Mouse (Mus musculus): ENCODE measurements around the gene Arap2.
A peak's percentile ranks its signal among the peaks of the same experiment; 100 is the strongest.
"Not testable (repeated sequence)": the region's sequence is repeated elsewhere in the genome, so short reads cannot be mapped to it uniquely, and the experiment has no call there.

The Arap2 gene

DNA sequence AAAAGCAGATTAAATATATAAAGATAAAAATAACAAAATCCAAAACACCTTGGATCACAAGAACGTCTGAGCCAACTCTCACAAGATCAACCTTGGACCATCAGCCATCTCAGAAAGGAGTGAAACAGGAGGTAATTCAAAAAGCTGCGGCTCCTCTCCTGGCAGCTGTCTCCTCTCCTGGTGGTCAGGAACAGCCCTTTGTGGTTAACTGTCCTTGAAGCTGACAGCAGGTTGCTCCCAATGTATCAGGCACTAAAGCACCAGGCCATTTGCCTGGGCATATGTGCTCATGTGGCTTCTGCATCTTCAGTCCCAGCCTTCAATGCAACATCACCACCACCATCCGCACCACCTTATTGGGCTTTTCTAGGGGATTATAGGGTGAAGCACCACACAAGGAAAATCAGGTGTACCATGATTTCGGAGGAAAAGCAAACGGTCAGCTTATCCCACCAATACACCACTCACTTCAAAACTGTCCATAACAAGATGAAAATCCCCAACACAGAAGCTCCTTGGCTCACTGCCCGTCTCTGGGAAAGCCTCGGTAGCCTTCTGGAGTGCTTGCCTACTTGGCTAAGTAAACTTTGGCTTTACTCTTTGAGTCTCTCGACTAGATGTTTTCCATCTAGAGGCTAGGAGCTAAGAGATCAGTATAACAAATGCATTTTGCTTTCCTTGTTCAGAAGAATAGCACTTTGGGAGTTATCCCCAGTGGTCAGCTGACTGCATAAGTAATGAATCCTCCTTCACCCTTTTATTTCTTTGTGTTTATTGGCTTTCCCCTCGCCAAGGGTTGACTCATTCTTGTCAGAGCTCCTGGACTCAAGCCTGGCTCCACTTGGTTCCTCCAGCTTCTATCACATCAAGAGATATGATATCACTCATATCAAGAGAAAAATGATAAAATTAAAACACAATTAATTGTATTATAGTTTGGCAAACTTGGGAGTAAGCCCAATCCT is 26.2 kb downstream of the Arap2 start:
- no peak for DNase-seq (ENCODE audit: low spot score)

DNA sequence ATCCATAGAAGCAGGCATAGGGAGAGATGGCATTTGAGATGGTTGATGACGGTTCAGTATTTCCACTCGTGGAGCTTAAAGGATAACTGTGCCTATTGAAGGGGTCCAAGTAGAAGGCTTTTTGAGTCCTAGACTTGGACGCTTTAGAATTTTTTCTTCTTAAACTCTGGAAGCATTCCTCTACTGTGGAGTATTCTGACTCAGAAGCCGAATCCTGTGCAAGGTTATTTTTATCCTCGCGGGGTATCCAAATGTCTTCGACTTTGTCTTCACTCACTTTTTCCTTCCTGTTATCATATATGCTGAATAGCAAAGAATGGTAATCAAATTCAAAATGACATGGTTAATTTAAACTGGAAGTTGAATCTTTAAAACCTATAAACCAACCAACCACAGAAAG is 35.4 kb downstream of the Arap2 start:
- DNase-seq (ENCODE audit: low spot score) = not testable (repeated sequence)

GRCm38 (mm10) chr5:62725551-62725950 is 40.4 kb downstream of the Arap2 start:
- no peak for DNase-seq (ENCODE audit: low spot score)

GRCm38 (mm10) chr5:62723261-62724105 is 42.5 kb downstream of the Arap2 start:
- no peak for DNase-seq (ENCODE audit: low spot score)

- no peak for DNase-seq (ENCODE audit: low spot score)
These were observed 49.5 kb downstream of the Arap2 start for GRCm38 (mm10) chr5:62716468-62716867.

- DNase-seq (ENCODE audit: low spot score) = no peak
These were observed 50.0 kb downstream of the Arap2 start for GRCm38 (mm10) chr5:62715977-62716376.

GRCm38 (mm10) chr5:62715436-62715835 is 50.5 kb downstream of the Arap2 start:
- no peak for DNase-seq (ENCODE audit: low spot score)

DNA sequence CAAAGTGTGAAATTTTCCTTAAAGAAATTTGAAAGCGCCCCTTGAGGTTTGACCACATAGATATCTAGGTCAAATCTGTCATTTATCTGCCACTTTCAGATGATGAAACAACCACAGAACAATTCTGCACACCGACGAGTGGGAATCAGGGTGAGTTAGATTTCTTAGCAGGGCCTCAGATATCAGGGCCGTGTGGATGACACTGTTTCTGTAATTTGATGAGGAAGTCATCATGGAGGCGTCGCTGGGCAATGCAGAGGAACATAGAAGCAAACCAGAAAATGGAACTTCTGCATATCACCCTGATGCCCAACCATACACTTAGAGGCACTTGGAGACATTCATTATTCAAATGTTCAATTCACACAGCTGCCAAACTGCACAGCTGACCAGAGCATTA is 55.0 kb downstream of the Arap2 start:
- no peak for DNase-seq (ENCODE audit: low spot score)

GRCm38 (mm10) chr5:62706900-62707299 is 59.1 kb downstream of the Arap2 start:
- peak; percentile 2 for DNase-seq (ENCODE audit: low spot score)

DNA sequence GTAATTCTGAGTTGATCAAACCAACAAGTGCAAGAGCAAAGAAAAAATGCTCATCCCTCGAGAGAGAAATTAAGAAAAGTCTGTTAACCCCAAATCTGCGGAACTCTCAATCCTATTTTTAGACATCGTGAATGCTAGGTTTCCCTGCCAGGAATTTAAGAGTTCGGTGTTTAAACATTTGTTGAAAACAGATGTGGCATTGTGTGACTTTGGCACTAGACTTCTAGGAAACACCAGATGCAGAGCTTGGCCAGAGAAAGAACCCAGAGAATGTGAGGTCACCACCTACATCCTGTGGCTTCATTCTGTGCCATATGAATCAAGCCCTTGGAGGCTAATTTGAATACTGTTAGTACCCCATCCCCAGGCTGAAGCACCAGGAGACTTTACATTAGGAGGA is 76.0 kb downstream of the Arap2 start:
- DNase-seq (ENCODE audit: low spot score) = no peak

DNA sequence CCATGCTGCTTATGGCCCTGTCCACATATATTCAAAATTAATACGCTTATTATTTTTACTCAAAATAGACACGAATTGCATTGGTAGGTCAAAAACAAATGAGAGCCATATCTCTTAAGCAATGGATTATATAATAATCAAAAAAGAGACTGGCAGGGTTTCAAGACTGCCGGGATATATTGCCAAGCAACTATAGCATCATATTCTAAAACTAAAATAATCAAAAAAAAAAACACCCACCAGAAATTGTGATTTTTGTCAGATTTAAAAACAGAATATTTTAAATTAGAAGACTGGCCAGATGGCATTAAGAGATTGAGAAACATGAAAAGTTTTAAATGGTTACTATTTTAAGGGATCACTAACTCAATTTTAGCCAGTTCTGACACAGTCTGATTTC is 82.2 kb downstream of the Arap2 start:
- DNase-seq (ENCODE audit: low spot score) = no peak

DNA sequence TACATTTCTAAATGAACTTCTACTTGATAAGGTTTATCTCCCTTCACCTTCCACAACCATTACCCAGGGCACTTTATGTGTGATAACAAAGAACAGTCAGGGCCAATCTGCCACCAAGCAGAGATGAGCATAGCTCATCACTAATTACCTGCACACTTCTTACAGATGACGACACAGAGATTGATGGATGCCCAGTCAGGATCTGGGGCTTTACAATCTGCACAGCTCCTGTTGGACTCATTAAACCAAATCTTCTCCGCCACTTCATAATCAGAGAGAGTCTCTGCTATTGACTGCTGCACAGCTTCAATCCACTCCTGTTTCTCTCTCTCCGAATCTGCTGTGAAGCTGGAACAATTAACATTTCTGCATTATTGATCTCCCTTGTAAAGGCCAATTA is 82.8 kb downstream of the Arap2 start:
- no peak for DNase-seq (ENCODE audit: low spot score)

DNA sequence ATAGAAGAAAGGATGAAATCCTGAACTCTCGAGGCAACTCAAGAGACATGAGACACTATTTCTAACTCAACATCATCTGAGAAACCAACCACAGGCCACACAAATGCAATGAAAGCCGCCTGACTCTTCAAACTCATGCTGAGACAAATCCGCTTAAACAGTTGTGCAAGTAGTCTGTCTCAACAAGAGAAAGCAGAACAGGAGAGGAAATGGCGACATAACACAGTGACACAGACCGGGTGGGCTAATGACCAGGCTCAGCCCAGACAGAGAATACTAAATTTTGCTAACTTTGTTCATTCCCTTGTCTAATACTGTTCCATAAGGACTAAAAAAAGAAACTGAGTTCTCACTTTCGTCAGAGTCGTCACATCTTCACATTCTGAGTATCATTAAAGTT is 88.6 kb downstream of the Arap2 start:
- no peak for DNase-seq (ENCODE audit: low spot score)

DNA sequence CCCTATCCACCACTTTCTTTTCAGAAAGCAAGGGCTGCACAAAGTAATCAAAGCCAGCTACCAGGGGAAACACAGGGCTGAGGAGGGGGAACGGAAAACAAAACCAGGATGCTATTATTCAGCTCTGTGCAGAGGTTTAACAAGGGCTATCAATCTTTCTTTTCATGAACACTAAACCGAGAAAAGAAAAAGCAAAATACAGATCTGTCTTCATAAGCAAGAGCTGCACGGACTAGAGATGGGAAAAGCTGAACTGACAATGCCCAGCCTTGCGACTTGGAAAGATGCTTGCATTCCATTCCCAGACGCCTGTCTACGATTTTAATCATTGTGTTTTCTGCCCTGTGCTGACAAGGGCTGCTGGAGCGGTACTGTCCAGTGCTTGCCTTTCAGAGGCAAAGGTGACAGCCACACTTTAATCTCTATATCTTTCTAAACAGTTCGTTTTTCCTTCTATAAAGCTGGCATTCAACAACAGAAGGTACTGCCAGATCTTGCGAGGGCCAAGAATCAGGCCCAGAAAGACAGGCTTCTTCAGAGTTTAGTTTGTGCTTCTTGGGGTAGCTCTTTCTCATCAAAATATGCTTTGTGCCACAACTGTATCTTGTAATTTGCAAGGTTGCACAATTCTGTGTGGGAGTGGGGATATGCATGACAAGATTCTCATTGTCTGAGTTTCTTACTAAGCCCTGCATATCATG is 93.1 kb downstream of the Arap2 start:
- DNase-seq (ENCODE audit: low spot score) = no peak

DNA sequence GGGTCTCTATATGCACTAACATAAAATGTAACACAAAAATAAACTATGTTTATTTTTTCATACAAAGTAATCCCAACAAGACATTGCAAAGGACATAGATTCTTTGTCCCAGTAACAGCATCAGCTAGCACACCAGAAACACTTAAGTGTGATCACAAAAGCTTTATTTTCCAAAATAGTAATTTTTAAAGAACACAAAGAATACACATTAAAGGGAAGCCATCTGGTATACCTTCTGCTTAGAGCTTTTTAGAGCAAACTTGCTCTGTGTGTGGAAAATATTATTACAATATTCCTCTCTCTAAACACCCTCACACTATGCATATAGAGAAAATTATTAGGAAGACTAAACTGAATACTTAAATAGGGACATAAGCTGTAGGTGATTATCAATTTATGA is 100.6 kb downstream of the Arap2 start:
- no peak for DNase-seq (ENCODE audit: low spot score)

DNA sequence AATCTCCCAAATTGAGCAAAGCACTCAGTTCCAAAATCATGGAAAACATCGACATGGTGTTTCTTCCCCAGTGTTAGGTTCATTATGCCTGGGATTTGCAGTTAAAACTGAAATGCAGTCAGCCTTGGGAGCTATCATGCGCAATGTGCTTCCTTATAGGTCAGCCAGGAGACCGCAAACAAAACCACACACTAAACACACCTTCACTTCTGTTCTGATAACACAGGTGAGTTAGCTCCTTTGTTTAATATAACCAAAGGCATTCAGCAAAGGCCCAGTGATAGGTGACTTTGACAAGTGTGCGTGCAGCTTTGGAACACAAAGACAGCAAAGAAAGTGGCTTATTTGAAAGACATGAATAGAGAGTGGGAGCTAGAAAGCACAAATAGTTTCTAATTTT is 101.1 kb downstream of the Arap2 start:
- DNase-seq (ENCODE audit: low spot score) = no peak

DNA sequence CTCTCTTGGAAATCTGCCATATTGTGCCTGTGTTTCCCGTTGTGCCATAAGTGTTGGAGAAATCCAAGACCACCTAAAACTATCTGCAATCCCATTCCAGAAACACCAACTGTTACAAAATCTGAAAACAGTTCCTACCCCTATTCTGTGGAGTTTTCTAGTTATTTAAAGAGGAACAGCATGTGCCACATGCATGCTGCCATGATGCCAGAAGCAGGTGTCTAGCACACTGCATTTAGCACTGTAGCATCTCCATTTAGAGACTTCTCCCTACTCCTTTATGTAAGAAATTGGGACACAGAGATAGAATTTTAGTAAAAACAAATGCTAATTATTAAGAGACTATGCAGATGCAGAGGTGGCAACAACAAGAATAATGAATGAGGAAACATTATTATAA is 102.8 kb downstream of the Arap2 start:
- DNase-seq (ENCODE audit: low spot score) = no peak

DNA sequence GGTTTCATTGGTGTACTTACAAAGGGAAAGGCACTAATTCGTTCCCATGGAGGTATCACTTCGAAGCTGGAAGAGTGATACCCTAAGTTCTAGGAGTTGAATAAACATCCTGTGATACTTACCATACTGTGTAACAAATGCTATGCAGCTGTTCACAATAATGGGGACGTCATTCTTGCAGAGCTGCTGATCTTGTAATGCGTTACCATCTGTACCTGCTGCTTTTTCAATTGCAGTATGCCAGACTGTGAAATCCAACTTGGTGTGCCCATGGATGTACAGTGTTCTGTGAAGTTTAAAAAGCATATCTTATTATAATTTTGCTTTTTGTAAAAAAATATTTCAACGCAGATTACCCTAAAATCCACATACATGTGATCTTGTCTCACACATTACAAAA is 112.0 kb downstream of the Arap2 start:
- DNase-seq (ENCODE audit: low spot score) = no peak

- DNase-seq (ENCODE audit: low spot score) = no peak
These were observed 123.6 kb downstream of the Arap2 start for GRCm38 (mm10) chr5:62642330-62642729.

- no peak for DNase-seq (ENCODE audit: low spot score)
These were observed 125.5 kb downstream of the Arap2 start for GRCm38 (mm10) chr5:62640501-62640900.

DNA sequence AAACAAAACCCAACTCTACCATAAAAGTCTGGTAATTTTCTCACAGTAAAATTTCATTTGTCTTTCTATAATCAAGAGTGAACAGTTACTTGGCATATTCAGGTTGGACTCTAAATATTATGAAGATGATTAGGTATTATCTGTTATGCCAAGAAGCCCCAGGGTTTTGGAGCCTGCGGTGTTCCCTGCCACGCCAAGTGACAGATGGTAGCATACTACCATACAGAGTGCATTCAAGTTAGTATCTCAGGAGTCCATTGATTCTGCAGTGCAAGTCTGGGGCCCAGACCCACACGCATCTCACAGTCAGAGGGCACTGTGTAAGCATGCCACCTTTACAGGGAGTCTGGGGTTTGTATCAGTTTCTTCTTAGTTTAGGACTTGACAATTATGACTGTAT is 129.6 kb downstream of the Arap2 start:
- no peak for DNase-seq (ENCODE audit: low spot score)

DNA sequence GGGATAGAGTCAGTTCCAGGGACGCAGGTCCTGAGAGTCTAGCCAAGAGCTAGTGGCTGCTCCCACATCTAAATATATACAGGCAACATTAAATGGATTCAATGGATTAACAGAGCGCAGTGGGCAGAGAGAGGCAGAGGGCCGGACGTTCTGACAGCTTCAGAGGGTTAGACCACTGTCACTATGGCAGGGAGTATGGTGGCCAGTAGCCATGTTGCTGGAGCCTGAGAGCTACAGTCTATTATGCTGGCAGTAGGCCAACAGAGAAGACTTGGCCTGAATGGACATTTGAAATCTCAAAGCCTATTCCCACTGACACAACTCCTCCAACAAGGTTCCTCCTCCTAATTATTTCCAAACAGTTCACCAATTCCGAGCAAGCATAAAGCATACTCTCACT is 137.1 kb downstream of the Arap2 start:
- no peak for DNase-seq (ENCODE audit: low spot score)
